Mouse (Mus musculus) c-Kit-positive CD71-positive TER-119-negative erythroid progenitor cells, embryonic 14.5 days (primary cell): ENCODE results near the gene Nfatc3.

ENCODE experiments used
- DNase-seq: peaks from one replicate; pipeline ENCODE4 v3.0.0-alpha.2; 2013; ENCODE audit warnings: low read depth

Nfatc3 gene

DNA sequence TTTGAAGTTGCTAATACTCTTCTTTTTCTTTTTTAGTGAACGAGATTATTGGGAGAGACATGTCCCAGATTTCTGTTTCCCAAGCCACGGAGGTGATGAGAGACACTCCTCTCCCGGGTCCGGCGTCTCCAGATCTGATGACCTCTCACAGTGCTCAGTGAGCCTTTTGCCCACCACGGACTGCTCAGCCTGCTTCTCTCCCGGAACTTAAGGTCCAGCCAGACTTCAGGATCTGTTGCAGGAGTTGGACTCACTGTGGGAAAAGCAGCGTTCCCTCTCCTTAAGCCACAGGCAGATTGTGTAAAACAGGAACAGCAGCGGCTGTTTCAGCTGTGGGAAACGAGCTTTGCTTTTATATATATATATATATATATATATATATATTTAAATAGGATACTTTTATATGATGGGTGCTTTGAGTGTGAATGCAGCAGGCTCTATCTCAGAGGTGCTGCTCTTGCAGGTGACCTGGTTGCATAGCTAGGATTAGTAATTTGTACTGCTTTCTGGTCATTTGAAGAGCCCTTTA lies 69.3 kb downstream of the Nfatc3 start:
- no peak for DNase-seq

DNA sequence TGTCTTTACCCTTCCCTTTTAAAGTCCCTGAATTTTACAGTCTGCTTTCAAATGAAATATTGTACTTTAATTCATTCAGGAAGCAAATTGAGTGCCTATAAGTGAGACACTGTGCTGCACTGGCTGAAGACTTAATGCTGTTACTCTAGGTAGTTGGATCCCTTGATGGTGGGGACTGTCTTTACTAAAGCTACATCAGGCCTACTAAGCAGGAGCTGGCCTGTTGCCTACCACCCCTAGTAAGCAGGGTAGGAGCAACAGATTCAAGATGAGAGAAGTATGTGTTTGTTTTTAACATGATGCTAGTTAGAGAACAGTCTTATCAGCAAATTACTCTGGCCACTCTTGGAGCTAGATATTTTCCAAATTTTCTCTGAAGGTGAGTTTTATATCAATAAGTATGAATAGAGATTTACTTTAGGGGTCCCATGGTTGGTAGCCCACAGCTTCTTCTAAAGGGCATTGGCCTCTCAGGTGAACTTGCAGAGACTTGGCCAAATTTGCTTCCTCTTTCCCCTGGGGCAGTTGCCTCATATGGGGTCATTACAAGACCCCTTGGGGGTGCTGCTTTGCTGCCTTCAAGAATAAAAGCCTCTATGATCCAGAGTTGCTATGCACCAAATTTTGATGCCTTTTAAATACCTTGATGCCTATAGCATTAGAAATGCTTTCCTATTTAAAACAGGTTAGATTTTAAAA lies 70.7 kb downstream of the Nfatc3 start:
- no peak for DNase-seq

GRCm38 (mm10) chr8:106129997-106130396 lies 71.4 kb downstream of the Nfatc3 start:
- no peak for DNase-seq

DNA sequence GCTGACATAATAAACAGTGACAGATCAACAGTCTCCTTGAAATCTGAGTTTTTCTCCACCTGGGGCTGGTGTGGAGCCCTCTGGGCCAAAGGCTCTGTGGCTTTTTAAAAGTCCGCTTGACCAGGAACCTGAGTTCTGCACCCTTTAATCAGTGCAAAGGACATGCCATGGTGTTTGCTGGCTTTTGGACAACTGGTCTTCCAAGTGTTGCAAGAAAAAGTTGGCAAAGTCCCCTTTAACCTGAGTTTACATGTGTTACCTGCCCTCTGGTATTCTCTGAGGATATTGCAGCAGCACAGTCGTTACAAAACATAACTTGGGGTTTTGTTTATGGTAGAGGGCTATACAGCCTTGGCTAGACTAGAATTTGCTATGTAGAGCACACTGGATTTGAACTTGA lies 71.9 kb downstream of the Nfatc3 start:
- no peak for DNase-seq

- no peak for DNase-seq
Observed at GRCm38 (mm10) chr8:106131021-106131420, 72.4 kb downstream of the Nfatc3 start.

DNA sequence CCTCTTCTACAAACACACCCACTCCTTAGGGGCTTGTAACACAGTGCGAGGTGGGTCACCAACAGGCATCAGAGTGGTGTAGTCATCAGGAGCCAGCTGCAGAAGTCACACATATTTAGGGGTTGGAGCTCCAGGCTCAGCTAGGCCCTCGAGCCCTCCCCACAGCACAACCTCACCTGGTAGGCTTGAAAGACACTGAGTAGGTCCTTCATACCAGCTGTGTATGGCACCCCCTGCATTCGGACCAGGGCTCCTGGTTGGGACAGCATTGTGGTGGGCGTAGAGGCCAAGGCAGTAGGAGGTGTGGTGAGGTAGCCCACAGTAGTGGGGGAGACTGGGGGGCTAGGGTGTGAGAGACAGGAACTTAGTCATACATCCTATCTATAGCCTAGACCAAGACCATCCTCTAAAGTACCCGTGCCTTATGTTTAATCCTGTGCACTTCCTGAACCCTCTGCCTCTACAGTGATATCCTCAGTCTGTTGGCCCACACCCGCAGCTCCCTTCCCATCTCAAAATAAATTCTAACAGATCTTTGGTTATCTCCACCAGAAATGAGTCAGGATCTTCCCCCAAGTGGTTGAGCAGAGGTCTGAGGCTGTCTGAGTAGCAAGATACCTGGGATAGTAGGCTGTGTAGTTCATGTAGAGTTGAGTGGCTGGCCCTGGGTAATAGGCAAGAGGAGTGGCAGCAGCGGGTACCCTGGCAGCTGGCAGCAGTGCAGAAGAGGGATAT lies 73.0 kb downstream of the Nfatc3 start:
- no peak for DNase-seq

GRCm38 (mm10) chr8:106132356-106132755 lies 73.7 kb downstream of the Nfatc3 start:
- no peak for DNase-seq

GRCm38 (mm10) chr8:106133526-106133925 lies 74.9 kb downstream of the Nfatc3 start:
- no peak for DNase-seq

DNA sequence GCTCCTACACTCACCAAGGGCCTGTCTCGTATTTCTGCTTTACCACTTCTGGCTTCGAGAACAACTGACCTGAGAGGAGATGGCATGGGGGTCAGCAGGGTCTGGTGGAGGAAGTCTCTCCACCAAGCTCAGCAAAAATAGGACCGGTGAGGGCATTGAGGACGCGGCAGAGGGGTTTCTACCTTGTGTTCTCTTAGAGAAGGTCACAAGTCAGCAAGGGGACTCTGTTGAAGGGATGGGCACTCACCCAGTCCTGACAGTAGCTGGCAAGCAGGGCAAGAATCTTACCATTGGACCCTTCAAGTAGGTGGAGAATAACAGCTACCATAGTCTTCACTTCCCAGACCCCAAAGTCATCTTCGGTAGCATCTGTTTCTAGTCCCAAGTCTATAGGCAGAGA lies 75.3 kb downstream of the Nfatc3 start:
- DNase-seq: no peak

DNA sequence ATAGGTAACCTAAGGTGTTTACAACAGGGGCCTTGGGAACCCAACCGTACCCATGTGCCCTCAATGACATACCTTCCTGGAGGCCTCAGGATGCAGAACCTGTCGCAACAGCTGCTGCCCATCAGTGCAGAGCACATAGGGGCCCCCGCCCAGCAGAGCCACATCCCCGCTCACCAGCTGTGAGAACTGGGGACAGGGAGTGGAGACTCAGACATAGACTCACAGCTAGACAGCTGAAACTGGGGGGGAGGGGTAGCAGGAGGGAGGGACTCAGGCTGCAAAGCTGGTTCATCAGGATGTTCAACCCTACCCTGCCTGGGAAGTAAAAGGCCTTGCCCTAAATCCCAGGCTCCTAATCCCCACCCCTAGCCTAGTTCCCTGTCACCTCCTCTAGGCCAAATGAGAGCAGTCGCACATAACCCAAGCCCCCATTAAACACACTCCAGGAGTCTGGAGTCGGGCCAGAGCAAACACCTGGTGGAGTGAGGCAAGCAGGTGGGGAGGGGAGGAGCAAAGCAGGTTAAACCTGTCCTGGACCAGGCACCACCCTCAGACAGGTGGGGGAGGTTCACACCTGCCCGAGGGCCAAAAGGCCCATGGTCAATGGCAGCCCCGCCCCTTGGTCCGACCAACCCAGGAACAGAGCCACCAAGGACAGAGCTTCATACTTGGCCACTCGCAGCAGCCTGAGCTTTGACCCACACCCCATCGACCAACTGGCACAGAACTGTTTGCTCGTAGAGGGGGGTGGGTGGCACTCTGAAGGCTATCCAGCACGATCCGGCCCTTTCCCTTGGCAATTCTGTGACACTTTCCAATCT lies 76.3 kb downstream of the Nfatc3 start:
- no peak for DNase-seq

DNA sequence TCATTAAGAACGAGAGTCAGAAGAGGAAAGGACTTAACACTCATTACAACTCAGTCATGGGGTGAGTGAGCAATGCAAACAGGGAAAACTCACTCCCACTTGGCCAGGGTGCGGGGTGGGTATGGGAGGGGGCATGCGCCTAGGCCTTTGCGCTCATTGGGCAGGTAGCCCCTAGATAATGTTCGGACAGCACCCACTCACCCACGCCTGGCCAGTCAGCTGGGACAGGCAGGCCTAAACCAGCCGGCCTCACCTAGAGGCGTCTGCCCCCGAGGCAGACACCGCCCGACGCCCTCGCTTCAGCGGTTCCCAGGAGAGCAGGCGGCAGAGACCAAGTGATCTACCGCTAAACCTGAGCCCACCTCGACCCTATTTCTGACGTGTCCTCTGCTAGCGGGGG lies 77.0 kb downstream of the Nfatc3 start:
- DNase-seq: no peak

DNA sequence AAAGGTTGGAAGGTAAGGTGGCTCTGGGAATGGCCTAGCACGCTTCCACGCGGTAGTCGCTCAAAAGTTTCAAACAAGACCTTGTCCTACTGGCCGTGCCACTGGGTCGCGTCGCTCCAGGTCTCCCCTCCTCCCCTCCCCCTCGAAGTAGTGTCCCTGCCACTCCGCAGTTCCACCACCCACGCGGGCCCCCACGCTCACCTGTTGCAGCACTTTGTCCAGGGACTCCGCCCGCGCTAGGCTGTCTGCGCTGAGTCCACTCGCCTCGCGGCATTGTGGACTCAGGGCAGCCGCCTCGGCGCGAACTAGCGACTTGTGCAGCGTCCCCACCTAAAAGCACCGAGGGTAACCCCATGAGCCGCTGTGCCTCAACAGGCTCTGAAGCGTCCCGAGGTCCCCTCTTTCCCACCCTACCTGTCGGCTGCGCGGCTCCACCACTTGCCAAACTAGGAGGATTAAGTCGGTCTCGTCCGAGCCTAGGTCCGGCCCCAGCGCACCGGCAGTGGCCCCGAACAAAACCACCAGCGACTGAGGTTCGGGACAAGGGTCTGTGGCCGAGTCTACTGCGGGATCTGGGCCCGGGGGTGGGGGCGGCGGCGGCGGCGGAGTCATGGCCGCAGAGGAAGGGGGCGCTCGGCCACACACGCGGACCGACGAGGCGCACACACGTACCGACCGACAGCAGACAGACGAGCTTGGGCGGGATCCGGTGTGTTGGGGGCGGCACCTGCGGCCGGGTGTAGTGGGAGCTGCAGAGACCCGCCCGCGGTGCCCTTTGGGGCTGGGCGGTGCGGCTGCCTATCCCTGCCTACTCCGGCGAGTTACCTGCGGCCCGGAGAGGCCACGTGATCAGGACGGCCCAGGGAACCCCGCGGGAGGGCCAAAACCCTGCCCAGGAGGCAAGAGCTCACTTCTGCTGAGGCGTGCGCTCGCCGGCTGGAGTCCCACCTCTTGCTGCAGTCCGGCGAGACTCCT lies 77.8 kb downstream of the Nfatc3 start, which contains the start of gene Esrp2:
TSS of gene Esrp2 (minus strand) at position 819 of the 975 bp plus-strand sequence.
- no peak for DNase-seq

- DNase-seq: no peak
Observed at GRCm38 (mm10) chr8:106137218-106137905, 78.7 kb downstream of the Nfatc3 start.

DNA sequence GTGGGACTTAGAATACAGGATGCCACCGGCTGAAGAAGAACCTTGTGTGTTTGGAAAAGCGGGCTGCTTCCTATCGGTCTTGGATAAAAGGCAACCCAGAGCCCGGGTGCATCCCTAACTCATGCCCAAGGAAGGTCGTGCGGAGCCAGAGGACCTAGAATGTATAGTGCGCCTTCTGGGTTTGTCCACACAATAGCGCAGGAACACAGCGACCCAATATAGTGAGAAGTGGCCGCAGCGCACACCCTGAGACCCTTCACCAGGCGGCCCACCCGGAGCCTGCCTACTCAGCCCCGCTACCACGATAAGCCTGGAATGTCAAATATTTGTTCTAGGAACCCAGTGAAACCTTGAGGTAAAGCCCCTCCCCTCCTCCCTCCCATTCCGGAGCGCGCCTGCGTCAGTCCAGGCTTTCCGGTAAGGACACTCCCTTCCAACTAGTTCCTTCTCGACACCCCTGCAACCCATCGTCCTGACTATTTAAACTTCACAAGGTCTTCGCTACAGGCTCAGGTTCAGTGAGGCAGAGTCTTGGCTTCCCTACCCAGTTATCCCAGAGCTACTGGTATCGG lies 79.4 kb downstream of the Nfatc3 start:
- no peak for DNase-seq

DNA sequence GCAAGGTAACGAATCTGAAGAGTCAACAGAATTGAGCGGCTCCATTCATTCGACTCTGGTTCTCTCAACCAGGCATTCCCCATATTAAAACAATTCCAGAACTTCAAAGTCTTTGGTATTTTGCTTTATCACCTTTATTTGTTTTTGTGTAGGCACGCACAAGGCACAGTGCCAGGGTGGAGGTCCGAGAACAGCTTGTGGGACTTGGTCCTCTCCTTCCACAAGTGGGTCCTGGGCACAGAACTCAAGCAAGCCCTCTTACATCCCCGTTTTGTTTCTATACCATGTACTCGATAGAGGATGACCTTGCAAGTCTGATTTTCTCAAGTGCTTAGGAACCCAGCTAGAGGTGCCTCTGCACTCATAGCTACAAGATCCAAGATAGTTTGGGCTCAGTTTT lies 80.0 kb downstream of the Nfatc3 start:
- no peak for DNase-seq

DNA sequence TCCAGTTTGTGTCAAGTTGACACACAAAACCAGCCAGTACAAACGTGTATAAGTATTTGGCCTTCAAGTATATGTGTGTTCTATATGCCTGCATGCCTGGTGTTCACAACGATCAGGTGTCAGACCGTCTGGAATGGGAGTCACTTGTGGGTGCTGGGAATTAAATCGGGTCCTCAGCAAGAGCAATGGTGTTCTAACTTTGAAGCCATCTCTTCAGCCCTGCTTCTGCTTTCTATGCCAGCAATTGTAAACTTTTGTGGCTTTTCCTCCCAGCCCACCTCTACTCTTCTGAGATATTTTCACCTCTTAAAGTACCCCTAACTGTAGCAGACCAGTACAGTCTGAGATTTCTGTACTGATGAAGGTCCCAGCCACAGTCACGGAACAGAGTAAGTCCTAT lies 81.6 kb downstream of the Nfatc3 start:
- no peak for DNase-seq

GRCm38 (mm10) chr8:106140769-106141168 lies 82.1 kb downstream of the Nfatc3 start:
- peak; percentile 86 for DNase-seq

- DNase-seq: no peak
Observed at GRCm38 (mm10) chr8:106145331-106145730, 86.7 kb downstream of the Nfatc3 start.

DNA sequence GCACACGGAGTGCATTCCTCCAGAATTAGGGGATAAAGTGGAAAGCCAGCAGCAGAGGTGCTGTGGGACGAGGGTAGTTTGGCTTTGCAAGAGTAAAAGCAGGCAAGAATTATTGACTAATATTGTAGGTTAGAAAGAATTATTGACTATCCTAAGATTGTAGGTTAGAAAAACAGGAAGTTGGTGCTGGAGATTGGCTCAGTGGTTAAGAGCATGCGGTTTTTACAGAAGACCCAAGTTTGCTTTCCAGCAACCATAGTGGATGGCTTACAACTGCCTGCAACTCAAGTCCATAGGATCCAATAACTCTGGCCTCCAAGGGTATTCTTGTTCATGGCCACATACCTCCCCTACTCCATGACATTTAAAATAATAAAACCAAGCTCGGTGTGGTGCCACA lies 87.4 kb downstream of the Nfatc3 start:
- no peak for DNase-seq

DNA sequence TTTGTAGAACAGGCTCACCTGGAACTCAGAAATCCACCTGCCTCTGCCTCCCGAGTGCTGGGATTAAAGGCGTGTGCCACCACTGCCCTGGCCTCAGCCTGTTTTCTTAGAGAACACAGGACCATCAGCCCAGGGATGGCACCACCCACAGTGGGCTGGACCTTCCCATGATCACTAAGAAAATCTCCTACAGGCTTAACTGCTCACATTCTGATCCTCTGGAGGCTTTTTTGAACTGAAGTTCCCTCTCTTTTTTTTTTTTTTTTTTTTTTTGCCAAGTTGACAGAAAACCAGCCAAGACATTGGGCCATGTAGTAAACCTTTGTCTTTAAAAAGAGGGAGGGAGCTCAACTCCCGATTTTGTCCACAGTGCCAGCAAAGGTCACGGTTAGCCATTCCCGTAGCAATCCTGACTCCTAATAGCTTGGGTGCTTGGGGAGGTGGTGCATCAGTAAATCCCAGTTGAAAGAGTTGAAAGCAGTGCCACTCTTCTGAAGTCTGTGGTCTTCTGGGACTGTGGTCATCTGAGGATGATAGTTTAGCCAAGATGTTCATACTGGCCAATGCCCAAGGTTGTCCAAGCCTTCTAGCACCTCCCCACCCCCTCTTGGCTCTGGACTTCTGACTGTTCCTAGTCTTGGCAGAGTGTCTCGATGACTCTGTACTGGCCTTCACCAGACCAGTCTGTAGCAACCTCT lies 89.4 kb downstream of the Nfatc3 start:
- DNase-seq: no peak
